Mouse (Mus musculus) embryonic fibroblast, embryonic 13.5 days (primary cell): Measurements from ENCODE around the gene Rbm28. TPM values are rescaled to one million over a fixed set of nuclear protein-coding genes. Genes with fewer than 3 reads are reported as not detected.

ENCODE experiments used
- H3K27ac ChIP-seq: 2 replicates; pipeline ENCODE4 v1.5.1; 2012; ENCODE audit warnings: low read length, control low read depth, inconsistent platforms; ENCODE audit not compliant: insufficient read depth
- H3K4me1 ChIP-seq: 2 replicates; pipeline ENCODE4 v1.6.1; 2011; ENCODE audit warnings: low read length; ENCODE audit not compliant: control insufficient read depth, insufficient read depth
- H3K4me3 ChIP-seq: 2 replicates; pipeline ENCODE4 v1.5.1; 2011; ENCODE audit warnings: mild to moderate bottlenecking, control low read depth, low read length; ENCODE audit not compliant: insufficient read depth
- CTCF ChIP-seq: IDR thresholded peaks from 2 replicates; pipeline ENCODE4 v1.5.1; 2011; ENCODE audit warnings: mild to moderate bottlenecking, control low read depth, low read length, moderate library complexity, borderline replicate concordance; ENCODE audit not compliant: insufficient read depth
- POLR2A ChIP-seq: IDR thresholded peaks from 2 replicates; pipeline ENCODE4 v1.6.1; 2011; ENCODE audit warnings: low read depth, mild to moderate bottlenecking, control low read depth, low read length, moderate library complexity
- polyA plus RNA-seq: library from polyadenylated mRNA; stranded (reverse); fragments of >200 nt; gene quantifications from 2 replicates; pipeline ENCODE4 v1.2.4, GENCODE M21; 2011; ENCODE audit warnings: low read depth; ENCODE audit not compliant: missing spikeins, insufficient read length

Gene Rbm28
- polyA plus RNA-seq, 1 experiment = 44.9 TPM

- TF ChIP-seq POLR2A (no peak), CTCF (no peak)
- H3K4me1 ChIP-seq = no peaks in the 10 kb centered on the region
- no peak overlapping the region for H3K27ac ChIP-seq
- no peak overlapping the region for H3K4me3 ChIP-seq
These were observed 31.3 kb upstream of the Rbm28 start for GRCm38 (mm10) chr6:29195846-29196698.

- TF ChIP-seq CTCF = no peak
- TF ChIP-seq POLR2A = no peak
- H3K4me1 ChIP-seq = no peaks in the 10 kb centered on the region
- H3K4me3 ChIP-seq = no peak overlapping the region
- H3K27ac ChIP-seq = no peak overlapping the region
These were observed 30.3 kb upstream of the Rbm28 start for GRCm38 (mm10) chr6:29195146-29195545.

DNA sequence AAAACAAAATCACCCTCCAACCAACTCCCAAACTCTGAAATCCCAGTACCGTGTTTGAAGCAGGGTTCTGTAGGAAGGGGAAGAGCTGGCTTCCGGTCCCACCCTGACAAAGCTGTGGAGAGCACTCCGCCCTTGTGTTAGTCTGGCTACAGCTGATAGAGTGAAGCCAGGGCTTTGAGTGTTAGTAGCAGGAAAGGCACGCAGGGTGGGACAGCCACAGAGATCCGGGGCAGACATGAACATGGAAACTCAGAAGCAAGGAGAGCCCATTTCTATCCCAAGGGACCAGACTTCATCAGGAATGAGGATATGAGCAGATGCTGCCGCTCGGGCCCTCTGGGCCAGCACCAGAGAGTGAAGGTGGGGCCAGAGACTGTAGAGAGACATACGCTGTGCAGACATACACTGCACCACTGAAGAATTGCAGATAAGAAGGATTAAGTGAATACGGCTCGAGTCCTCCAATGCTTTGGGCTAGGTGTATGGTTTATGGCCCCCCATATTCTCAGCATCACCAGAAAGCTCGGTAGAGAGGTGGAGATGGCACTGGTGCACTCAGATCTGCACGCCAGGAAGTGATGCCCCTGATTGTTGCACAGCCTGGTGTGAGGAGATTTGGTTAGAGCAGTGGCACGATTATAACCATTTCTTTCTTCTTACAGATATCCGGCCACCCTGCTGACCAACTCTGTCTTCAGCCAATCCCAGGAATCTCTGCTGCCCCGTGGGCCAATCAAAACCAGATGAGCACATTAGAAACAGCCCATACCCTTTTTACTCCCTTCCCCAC lies 29.4 kb upstream of the Rbm28 start:
- no peak for TF ChIP-seq POLR2A
- Histone ChIP-seq H3K4me1 (no peaks in the 10 kb centered on the region), H3K4me3 (no peak overlapping the region), H3K27ac (no peak overlapping the region)

DNA sequence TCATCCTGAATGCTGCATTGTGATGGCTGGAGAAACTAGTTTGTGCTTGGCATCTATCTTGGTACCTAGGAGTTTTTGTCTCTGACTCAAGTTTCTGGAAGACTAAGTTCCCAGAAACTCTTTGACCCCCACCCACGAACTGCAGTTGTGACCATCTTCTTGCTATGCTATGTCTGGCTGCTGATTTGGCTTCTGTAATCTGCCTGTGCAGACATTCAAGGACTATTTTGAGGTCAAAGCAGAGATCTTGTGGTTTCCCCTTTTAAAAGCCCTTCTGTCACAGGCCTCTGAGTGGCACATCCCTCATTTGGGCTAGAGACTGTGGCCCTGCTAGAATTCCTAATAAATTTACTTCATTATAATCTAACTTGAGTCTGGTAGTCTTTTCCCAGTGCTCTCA lies 23.1 kb upstream of the Rbm28 start:
- Histone ChIP-seq H3K4me3 (no peak overlapping the region), H3K27ac (no peak overlapping the region), H3K4me1 (no peaks in the 10 kb centered on the region)
- TF ChIP-seq CTCF = no peak

GRCm38 (mm10) chr6:29179843-29180242 lies 15.0 kb upstream of the Rbm28 start:
- H3K4me1 ChIP-seq = no peaks in the 10 kb centered on the region
- no peak overlapping the region for H3K4me3 ChIP-seq
- TF ChIP-seq CTCF (no peak), POLR2A (no peak)
- no peak overlapping the region for H3K27ac ChIP-seq

GRCm38 (mm10) chr6:29178888-29179658 lies 14.3 kb upstream of the Rbm28 start, which contains the start of gene Prrt4:
Prrt4 (minus strand) TSS chr6:29179584.
- Histone ChIP-seq H3K4me3 (peak within 1 kb of the TSS; percentile 50), H3K4me1 (no peaks in the 10 kb centered on the region), H3K27ac (no peak within 1 kb of the TSS)
- no peak for TF ChIP-seq POLR2A
- TF ChIP-seq CTCF = no peak

- Histone ChIP-seq H3K27ac (no peak overlapping the region), H3K4me3 (peak overlapping the region; percentile 50; the same call in 1 of the 2 replicates), H3K4me1 (no peaks in the 10 kb centered on the region)
- TF ChIP-seq POLR2A (no peak), CTCF (no peak)
These were observed 13.4 kb upstream of the Rbm28 start for GRCm38 (mm10) chr6:29177901-29178879.

DNA sequence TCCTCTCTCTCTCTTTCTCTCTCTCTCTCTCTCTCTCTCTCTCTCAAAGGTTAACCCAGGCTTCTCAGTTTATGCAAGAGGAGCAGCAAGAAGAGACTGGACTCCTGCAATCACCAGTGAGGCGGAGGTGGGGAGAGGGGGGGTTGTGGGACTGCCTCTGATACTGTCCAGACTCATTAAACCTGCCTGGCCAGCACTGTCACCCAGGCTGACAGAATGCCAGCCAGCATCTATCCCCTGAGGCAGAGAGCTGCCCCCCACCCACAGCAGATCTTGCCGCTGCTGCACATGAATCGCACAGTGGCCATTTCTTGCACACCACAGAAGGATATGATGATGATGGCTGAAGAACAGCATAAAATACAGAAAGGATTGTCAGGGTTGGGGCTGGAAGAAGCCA lies 10.3 kb upstream of the Rbm28 start:
- Histone ChIP-seq H3K27ac (no peak overlapping the region), H3K4me3 (no peak overlapping the region), H3K4me1 (no peaks in the 10 kb centered on the region)
- no peak for TF ChIP-seq CTCF
- no peak for TF ChIP-seq POLR2A

DNA sequence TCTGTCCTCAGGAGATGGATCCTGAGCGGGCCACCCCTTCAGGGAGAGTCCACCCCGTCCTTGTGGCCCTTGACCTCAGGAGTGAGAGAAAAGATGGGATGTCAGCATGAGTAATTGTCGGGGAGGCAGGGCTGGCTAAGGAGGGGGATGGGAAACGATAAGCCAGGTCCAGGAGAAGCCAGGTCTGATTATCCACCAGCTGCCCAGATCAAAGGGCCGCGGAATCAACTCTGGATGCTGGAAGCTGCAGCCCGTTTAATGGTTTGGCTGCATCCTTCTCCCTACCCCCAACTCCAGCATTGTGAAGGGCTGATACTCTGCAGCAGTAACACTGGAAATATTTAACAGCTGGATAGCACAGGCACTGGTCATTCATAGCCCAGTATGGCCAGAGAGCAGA lies 9.6 kb upstream of the Rbm28 start:
- Histone ChIP-seq H3K4me1 (no peaks in the 10 kb centered on the region), H3K27ac (no peak overlapping the region), H3K4me3 (no peak overlapping the region)
- TF ChIP-seq POLR2A (no peak), CTCF (no peak)
